Mouse (Mus musculus): ENCODE data around the gene Ndrg3.

DNA sequence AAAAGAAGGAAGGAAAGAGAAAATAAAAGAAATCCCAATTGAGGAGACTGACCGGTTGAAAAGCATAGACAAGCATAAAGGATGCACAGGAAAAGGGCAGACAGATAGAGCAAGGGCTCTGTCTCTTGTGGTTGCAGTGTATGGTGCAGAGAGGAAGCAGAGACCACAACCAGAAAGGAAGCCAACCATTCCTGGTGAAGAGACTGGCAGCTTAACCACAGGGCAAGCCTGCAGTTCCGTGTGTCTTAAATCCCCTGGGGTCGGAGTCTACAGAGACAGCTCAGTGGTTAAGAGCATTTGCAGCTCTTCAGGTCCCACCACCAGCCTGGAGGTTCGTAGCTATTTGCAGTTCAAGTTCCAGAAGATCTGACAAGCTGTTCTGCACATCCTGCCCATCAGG is 73.3 kb downstream of the Ndrg3 start:
- TF ChIP-seq CTCF (conservative IDR thresholded peaks at IDR 0.05; ENCODE audit: insufficient read depth, insufficient read length, low read depth, low read length) (no peak), POLR2A (IDR thresholded peaks at IDR 0.05; ENCODE audit: low read depth, low read length) (no peak)

Data from kidney, adult 2 months (tissue).